Mouse (Mus musculus): ENCODE measurements around the gene Nr5a2.

Gene Nr5a2

DNA sequence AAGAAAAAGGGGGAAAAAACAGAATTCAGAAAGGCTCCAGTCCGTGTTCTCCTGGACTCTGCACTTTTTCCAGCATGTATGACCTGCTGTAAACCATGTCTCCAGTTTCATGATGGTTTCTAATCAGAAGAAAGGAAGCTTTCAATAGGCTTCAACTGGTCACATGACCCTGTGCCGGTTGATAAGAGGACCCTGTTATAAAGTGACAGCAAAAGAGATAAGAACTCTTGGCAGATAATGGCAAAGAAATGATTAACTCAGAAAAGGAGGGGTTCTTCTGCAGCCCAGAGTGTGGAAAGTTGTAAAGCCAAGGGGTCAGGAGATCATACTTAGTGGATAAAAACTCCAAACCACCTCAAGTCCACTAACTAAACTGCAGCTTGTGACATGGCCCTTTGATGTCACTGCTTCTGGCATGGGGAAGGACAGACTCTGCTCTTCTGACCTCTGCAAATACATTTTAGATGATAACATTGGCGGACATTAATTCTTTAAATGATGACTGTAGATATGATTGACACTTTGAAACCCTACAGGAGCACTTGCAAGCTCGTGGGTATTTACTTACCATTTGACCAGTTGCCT lies at the start of gene Nr5a2:
TSS of gene Nr5a2 (minus strand) at position 21 of the 585 bp plus-strand sequence.
- ATAC-seq (ENCODE audit: insufficient number of reproducible peaks, low FRiP score, low TSS enrichment) = no peak

GRCm38 (mm10) chr1:137008726-137009239 lies 48.5 kb upstream of the Nr5a2 start:
- ATAC-seq (ENCODE audit: insufficient number of reproducible peaks, low FRiP score, low TSS enrichment) = no peak

DNA sequence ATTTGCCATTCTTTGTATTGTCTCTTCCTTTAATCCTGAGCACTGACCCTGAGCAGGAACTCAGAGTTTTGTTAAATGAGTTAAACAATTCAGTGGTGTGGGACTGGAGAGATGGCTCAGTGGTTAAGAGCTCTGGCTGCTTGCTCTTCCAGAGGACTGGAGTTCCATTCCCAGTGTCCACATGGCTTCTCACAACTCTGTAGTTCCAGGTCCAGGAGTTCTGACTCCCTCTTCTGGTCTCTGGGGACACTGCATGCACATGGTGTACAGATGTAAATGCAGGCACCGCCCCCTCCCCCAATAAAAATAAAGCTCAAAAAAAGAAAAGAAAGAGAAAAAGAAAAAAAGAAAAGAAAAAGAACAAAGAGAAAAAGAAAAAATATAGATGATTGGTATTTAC lies 43.6 kb upstream of the Nr5a2 start:
- no peak for ATAC-seq (ENCODE audit: insufficient number of reproducible peaks, low FRiP score, low TSS enrichment)

DNA sequence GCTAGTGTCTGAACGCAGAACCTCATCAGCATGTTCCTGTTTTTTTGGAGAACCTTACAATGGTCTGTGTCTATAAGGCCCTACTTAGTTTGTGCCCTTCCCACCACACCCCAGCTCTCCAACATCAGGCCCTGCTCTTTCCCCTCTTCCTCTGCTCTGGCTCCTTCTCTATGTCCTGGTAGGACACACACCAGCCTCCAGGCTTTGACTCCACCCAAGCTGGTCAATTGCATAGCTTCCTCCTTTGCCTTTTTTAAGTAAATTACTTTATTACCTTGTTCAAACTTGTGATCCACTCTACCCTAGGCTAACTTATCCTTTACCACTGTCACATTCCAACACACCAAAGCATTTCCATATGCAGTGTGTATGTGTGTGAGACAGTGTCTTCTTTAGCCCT lies 42.9 kb upstream of the Nr5a2 start:
- no peak for ATAC-seq (ENCODE audit: insufficient number of reproducible peaks, low FRiP score, low TSS enrichment)

- ATAC-seq (ENCODE audit: insufficient number of reproducible peaks, low FRiP score, low TSS enrichment) = no peak
Measured at GRCm38 (mm10) chr1:136991762-136992352, 31.6 kb upstream of the Nr5a2 start.

- no peak for ATAC-seq (ENCODE audit: insufficient number of reproducible peaks, low FRiP score, low TSS enrichment)
Measured at GRCm38 (mm10) chr1:136980253-136980893, 20.1 kb upstream of the Nr5a2 start.

DNA sequence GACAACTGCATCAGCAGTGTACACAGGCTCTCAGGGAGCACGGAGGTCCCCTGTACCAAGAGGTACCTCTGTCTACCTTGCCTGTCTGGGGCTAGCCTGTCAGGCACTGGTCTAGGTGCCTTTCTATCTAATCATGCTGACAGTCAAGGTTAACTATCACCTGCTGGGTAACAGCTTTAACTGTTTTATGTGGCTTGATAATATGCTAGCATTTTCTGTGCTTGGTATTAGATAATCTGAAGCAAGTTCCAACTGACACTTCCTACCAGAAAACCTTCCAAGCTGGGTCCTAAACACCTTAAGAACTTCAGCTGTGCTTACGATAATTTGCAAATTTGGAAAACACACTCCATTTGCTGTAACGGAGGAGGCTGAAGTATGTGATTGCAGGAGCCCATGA lies 17.6 kb upstream of the Nr5a2 start:
- ATAC-seq (ENCODE audit: insufficient number of reproducible peaks, low FRiP score, low TSS enrichment) = no peak

DNA sequence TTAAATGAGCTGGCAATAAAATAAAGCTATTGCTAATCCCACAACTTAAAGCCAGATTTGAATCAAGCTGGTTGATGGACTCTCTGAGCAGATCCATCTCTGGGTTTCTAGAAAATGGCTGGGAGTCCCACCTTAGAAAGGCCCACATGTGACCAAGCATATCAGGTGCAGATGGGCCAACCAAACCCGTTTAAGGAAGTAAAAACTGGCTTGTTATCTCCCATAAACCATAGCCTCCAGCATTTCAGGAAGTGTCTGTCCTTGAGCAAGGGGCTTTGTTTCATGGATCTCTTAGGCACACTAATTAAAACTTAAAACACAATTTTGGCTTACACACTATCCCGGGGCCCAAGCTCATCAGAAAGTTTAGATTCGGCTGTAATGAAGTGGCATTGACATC lies 13.8 kb upstream of the Nr5a2 start:
- ATAC-seq (ENCODE audit: insufficient number of reproducible peaks, low FRiP score, low TSS enrichment) = no peak

DNA sequence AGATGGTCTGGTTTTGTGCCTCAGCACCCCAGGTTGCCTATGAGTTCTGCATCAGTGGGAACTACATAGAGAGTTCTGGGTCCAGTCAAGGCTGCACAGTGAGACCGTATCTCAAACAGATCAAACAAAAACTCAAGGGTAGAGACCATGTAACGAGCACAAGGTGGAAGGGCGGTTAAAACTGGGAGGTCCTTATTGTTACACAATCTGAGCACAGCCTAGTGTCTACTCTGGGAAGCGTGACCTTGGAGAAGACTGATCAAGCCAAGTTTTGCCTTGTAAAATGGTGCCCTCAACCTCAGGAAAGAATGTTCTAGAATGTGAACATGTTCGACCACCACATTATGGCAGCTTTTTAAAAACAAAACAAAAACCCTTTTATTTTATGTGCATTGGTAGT lies 12.8 kb upstream of the Nr5a2 start:
- ATAC-seq (ENCODE audit: insufficient number of reproducible peaks, low FRiP score, low TSS enrichment) = no peak

DNA sequence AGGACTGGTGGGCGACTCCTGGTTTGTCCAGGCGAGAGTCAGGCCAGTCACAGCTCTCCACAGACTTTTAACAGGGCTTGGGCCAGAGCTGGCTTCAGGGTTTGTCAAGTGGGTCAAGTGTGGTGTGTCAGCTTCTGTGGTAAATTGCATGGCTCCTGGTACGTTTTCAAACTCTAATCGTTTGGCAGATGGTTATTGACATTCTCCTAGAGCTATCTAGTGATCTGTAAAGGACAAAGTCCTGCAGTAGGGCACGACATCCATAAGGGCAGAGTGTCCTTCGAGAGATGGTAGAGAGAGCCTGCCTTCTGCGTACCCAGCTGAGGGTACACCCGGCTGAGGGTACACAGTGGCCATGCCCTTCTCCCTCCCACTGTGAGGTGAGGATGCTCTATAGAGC lies 10.7 kb upstream of the Nr5a2 start:
- no peak for ATAC-seq (ENCODE audit: insufficient number of reproducible peaks, low FRiP score, low TSS enrichment)

DNA sequence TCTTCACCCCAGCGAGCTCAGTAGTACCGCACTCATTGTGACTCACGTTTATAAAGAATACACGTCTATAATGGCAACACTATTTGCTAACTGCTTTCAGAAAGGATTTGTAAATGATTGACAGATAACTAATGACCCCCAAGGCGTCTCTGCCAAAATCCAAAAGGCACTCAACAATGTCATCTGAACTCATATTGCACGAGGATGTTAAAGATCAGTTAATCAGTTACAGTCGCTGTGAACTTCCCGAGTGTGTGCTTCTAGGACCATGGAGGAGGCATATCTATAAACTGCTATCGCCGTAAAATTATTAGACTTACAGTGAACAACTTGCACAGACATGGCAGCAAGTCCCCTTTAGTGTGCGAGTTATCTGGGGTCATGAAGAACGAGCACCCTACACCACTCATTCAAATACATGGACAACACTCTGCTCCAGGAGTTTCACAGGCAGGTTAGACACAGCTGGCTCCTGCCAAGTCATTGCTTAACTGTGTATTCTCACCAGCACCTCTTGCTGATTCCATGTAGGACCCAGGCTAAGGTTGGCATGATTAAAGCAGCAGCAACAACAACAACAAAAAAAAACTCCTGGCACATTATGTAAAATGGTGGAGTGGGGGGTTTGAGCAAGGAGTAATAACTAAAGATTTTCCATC lies 6.6 kb upstream of the Nr5a2 start:
- ATAC-seq (ENCODE audit: insufficient number of reproducible peaks, low FRiP score, low TSS enrichment) = no peak

GRCm38 (mm10) chr1:136959491-136959890 lies 757 bp downstream of the Nr5a2 start:
- no peak for ATAC-seq (ENCODE audit: insufficient number of reproducible peaks, low FRiP score, low TSS enrichment)

DNA sequence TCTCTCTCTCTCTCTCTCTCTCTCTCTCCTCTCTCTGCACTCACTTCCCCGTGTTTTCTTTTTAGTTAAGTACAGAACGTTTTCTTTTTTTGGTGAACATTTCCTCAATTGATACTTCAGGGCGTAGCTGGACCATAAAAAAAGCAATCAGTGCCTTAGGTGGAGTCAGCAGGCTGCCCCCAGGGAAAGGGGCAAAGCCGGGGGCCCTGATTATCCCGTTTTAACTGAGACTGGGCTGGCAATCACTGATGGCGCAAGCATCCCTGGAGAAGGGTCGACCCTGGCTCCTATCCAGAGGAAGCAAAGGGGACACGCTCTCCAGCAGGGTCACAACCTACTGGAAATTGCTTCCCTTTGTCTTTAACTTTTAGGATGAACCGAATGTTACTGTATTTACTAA lies 1.6 kb downstream of the Nr5a2 start:
- no peak for ATAC-seq (ENCODE audit: insufficient number of reproducible peaks, low FRiP score, low TSS enrichment)

- ATAC-seq (ENCODE audit: insufficient number of reproducible peaks, low FRiP score, low TSS enrichment) = no peak
Measured at GRCm38 (mm10) chr1:136958185-136958584, 2.1 kb downstream of the Nr5a2 start.

DNA sequence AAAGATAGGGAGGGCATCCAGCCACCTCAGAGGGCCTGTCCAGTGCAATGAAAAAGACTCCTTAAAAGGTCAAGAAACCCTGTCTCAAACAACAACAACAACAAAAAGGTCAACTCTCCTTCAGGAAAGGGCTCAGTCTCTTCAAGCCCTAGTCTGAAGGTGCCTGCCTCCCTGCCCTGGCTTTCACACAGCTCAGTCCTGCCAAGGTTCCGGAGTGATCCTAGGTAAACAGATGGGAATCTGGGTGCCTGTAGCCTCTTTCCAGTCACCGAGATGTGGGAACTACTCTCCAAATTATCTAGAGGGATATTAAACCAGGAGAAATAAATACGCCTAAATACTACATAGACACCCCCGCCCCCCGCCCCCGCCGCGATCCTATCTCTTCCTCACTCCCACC lies 2.6 kb downstream of the Nr5a2 start:
- ATAC-seq (ENCODE audit: insufficient number of reproducible peaks, low FRiP score, low TSS enrichment) = 0 out of 2 replicates have a peak, but pooled peaks have one; percentile 47

GRCm38 (mm10) chr1:136954108-136954494 lies 6.1 kb downstream of the Nr5a2 start:
- ATAC-seq (ENCODE audit: insufficient number of reproducible peaks, low FRiP score, low TSS enrichment) = no peak

- no peak for ATAC-seq (ENCODE audit: insufficient number of reproducible peaks, low FRiP score, low TSS enrichment)
Measured at GRCm38 (mm10) chr1:136953444-136954107, 6.7 kb downstream of the Nr5a2 start.

GRCm38 (mm10) chr1:136952609-136953311 lies 7.5 kb downstream of the Nr5a2 start:
- ATAC-seq (ENCODE audit: insufficient number of reproducible peaks, low FRiP score, low TSS enrichment) = no peak

GRCm38 (mm10) chr1:136951946-136952531 lies 8.2 kb downstream of the Nr5a2 start:
- no peak for ATAC-seq (ENCODE audit: insufficient number of reproducible peaks, low FRiP score, low TSS enrichment)

DNA sequence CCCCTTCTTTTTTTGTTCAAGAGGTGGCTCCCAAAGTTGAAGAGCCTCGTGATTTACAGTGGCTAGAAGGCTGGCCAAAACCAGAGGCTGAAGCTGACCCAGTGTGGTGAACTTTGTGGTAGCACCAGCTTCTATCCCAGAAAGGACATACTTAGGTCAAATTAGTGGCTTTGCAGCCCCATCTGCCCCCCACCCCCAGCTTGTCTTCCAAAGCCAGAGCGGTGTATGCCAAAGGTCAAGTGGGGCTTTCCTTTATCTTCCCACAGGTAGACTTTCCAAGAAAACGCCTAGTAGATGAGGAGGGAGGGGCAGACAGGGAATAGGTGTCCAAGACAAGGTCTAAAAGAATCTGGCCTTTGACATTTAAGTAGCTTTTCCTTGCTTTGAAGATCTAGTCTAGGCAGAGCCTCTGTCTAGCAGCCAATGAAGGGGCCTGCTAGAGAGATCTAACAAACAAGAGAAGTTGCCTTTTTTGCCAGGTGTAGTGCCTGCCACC lies 9.0 kb downstream of the Nr5a2 start:
- no peak for ATAC-seq (ENCODE audit: insufficient number of reproducible peaks, low FRiP score, low TSS enrichment)

Data from cerebellum, adult (tissue).